Mouse (Mus musculus) embryo, embryonic 10.5 days (tissue): ENCODE measurements at regions not wholly inside any gene's neighbourhood (a gene's known extent, or its start where the extent isn't known, plus 50 kb on each side); places are given as distances from the start of the nearest gene placed in this dataset.
A peak's percentile ranks its signal among the peaks of the same experiment; 100 is the strongest.

ENCODE experiments used
- DNase-seq: peaks from one replicate; pipeline ENCODE4 v3.0.0-alpha.2; 2015; ENCODE audit warnings: low spot score

DNA sequence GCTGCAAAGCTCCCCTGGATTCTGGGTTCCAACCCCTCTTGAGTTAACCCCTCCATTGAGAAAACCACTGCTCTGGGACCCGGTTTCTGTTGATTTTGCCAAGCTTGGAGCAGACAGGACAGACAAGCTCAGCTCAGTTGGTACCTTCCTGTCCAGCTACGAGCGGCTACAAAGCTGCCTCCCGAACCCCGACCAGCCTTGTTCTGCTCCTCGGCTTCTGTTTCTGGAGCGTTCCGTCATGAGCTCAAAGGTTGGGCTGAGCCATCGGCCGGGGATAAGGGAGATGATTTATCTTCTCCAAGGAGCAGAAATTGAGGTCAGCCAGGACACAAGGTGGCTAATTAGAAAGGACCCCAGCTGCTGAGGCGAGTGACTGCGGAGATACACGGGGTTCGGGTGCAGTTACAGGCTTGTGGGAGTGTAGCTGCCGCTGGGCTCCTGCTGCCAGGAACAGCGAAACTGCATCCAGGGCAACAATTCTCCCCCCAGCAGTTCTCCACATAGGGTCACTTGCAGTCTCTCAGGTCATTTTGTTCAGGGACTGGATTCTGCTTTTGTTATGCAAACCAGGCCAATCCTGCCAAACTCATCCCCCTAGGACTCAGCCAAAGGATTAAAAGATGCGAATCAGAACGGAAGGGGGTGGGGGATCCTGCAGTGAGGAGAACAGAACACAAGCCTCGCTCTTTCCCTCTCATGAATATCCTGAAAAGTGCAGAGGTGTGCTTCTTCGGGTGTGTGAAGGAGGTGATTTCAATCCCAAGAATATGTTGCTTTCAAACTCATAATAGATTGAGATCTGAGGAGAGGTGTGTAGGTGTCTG is 50.0 kb upstream of the Tmem132d start:
- peak; percentile 76 for DNase-seq
